Mouse (Mus musculus) liver, adult 2 months (tissue): ENCODE results near the gene Cntd1.

ENCODE experiments used
- CTCF ChIP-seq: fragments of 200-500 bp; IDR thresholded peaks from 2 replicates; pipeline ENCODE4 v1.5.1; 2011; ENCODE audit warnings: low read depth, low read length, control low read depth
- POLR2A ChIP-seq: fragments of 200-500 bp; IDR thresholded peaks from 2 replicates; pipeline ENCODE4 v1.6.1; 2011; ENCODE audit warnings: low read length, control low read depth; ENCODE audit not compliant: insufficient read depth; ENCODE audit errors: extremely low read depth

- TF ChIP-seq CTCF (no peak), POLR2A (no peak)
Measured at GRCm38 (mm10) chr11:101236782-101237181, 42.0 kb upstream of the Cntd1 start.
